Mouse (Mus musculus) kidney, postnatal 10 days (tissue): ENCODE data around the gene Myo16.
A peak's percentile ranks its signal among the peaks of the same experiment; 100 is the strongest.

ENCODE experiments used
- DNase-seq: peaks from one replicate; pipeline ENCODE4 v3.0.0; 2021; ENCODE audit warnings: mixed read lengths

The Myo16 gene

GRCm38 (mm10) chr8:10307770-10308476 is 154.2 kb downstream of the Myo16 start:
- no peak for DNase-seq

- DNase-seq = no peak
Observed at GRCm38 (mm10) chr8:10310470-10310869, 156.8 kb downstream of the Myo16 start.

GRCm38 (mm10) chr8:10312316-10312715 is 158.6 kb downstream of the Myo16 start:
- no peak for DNase-seq

- no peak for DNase-seq
Observed at GRCm38 (mm10) chr8:10316201-10316600, 162.5 kb downstream of the Myo16 start.

GRCm38 (mm10) chr8:10318103-10318502 is 164.4 kb downstream of the Myo16 start:
- DNase-seq = no peak

GRCm38 (mm10) chr8:10350451-10350850 is 196.7 kb downstream of the Myo16 start:
- DNase-seq = no peak

GRCm38 (mm10) chr8:10358711-10359110 is 205.0 kb downstream of the Myo16 start:
- no peak for DNase-seq

- DNase-seq = no peak
Observed at GRCm38 (mm10) chr8:10362949-10363348, 209.2 kb downstream of the Myo16 start.

GRCm38 (mm10) chr8:10363654-10364406 is 210.1 kb downstream of the Myo16 start:
- DNase-seq = no peak

GRCm38 (mm10) chr8:10366141-10366540 is 212.4 kb downstream of the Myo16 start:
- no peak for DNase-seq

- no peak for DNase-seq
Observed at GRCm38 (mm10) chr8:10372571-10372970, 218.9 kb downstream of the Myo16 start.

GRCm38 (mm10) chr8:10387143-10387542 is 233.4 kb downstream of the Myo16 start:
- no peak for DNase-seq

- DNase-seq = no peak
Observed at GRCm38 (mm10) chr8:10391096-10391683, 237.5 kb downstream of the Myo16 start.

GRCm38 (mm10) chr8:10391913-10392312 is 238.2 kb downstream of the Myo16 start:
- no peak for DNase-seq

GRCm38 (mm10) chr8:10394506-10394905 is 240.8 kb downstream of the Myo16 start:
- no peak for DNase-seq

GRCm38 (mm10) chr8:10395146-10395545 is 241.4 kb downstream of the Myo16 start:
- DNase-seq = no peak

- peak; percentile 59 for DNase-seq
Observed at GRCm38 (mm10) chr8:10402606-10403005, 248.9 kb downstream of the Myo16 start.

- DNase-seq = peak; percentile 75
Observed at GRCm38 (mm10) chr8:10405469-10405868, 251.8 kb downstream of the Myo16 start.

- DNase-seq = no peak
Observed at GRCm38 (mm10) chr8:10409043-10409442, 255.3 kb downstream of the Myo16 start.

GRCm38 (mm10) chr8:10411511-10411910 is 257.8 kb downstream of the Myo16 start:
- DNase-seq = peak; percentile 58

- no peak for DNase-seq
Observed at GRCm38 (mm10) chr8:10413881-10414280, 260.2 kb downstream of the Myo16 start.

GRCm38 (mm10) chr8:10414684-10415212 is 261.0 kb downstream of the Myo16 start:
- peak; percentile 87 for DNase-seq

GRCm38 (mm10) chr8:10415288-10415687 is 261.6 kb downstream of the Myo16 start:
- no peak for DNase-seq

- DNase-seq = no peak
Observed at GRCm38 (mm10) chr8:10415885-10416284, 262.2 kb downstream of the Myo16 start.
